In the genomic region with DNA sequence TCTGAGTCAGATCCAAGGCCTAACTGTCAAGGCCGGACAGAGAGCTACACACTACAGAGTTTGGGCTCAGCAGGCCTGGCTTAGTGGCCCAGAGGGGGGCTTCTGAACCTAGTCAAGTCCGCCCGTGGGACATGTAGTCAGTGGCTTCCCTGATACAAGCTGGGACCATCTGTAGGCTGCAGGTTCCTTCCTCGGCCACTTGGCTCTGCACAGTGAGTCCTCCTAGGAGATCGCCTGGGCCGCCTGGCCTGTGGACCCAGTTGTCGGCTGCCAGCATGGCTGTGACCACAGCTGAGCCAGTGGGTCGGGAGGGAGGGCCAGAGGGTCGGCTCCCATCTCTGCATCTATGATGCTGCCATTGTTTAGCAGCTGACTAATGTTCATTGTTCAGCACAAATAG, we compare ENCODE assay signal across 12 mouse cellular contexts. TPM values are rescaled to one million over a fixed set of nuclear protein-coding genes. Genes with fewer than 3 reads are reported as not detected.
DNase-seq lines count a peak whose midpoint lies in the region; ATAC-seq and TF ChIP-seq lines count a peak whose summit lies in the region.
"Had no signal": no experiment of that assay in that cellular context is flagged by ENCODE, and none has a peak within 500 bp of the region (broad histone marks: within the 10 kb centered on the region; RNA-seq: fewer than 3 reads in every experiment).

No protein-coding gene starts in this region.

- H3K27me3 ChIP-seq in embryonic facial prominence, embryonic 12.5 days = no peaks in the 10 kb centered on the region; the same call in 1 of the 2 replicates
- H3K27me3 ChIP-seq in hindbrain, embryonic 13.5 days = 0 out of 2 replicates have a peak, but pooled peaks cover 2% of the 10 kb centered on the region
- no peaks in the 10 kb centered on the region for H3K27me3 ChIP-seq in neural tube, embryonic 13.5 days
- peaks cover 7% of the 10 kb centered on the region for H3K27me3 ChIP-seq in heart, adult 2 months (ENCODE audit: control insufficient read depth, insufficient read depth, low read length)

- TF ChIP-seq EP300 in heart, adult 2 months (IDR thresholded peaks at IDR 0.05; ENCODE audit: insufficient read depth, low read depth, low read length) = no peak

- H3K4me1 ChIP-seq in embryonic facial prominence, embryonic 12.5 days = peaks cover 42% of the 10 kb centered on the region
- peaks cover 81% of the 10 kb centered on the region for H3K4me1 ChIP-seq in hindbrain, embryonic 13.5 days (replicated peaks)
- peaks cover 87% of the 10 kb centered on the region for H3K4me1 ChIP-seq in neural tube, embryonic 13.5 days (replicated peaks)
- H3K4me1 ChIP-seq in heart, adult 2 months (ENCODE audit: control insufficient read depth, insufficient read depth, low read length) = peaks cover 3% of the 10 kb centered on the region

- no peaks in the 10 kb centered on the region for H3K9me3 ChIP-seq in embryonic facial prominence, embryonic 12.5 days
- no peaks in the 10 kb centered on the region for H3K9me3 ChIP-seq in hindbrain, embryonic 13.5 days
- H3K9me3 ChIP-seq in neural tube, embryonic 13.5 days = no peaks in the 10 kb centered on the region

- H3K9ac ChIP-seq in embryonic facial prominence, embryonic 12.5 days = no peak overlapping the region
- H3K9ac ChIP-seq in hindbrain, embryonic 13.5 days = peak overlapping the region; percentile 99
- H3K9ac ChIP-seq in neural tube, embryonic 13.5 days = peak overlapping the region; percentile 99
- no peak overlapping the region for H3K9ac ChIP-seq in heart, adult 2 months (ENCODE audit: low read depth, low read length)
- H3K9ac ChIP-seq: lung, embryonic 14.5 days had no signal

- TF ChIP-seq CTCF in gastrocnemius, adult 2 months (IDR thresholded peaks at IDR 0.05) = no peak
- TF ChIP-seq CTCF in heart, adult 2 months (IDR thresholded peaks at IDR 0.05) = no peak

- intact Hi-C loops in gastrocnemius, postnatal 14 days (cut with DNase I; ENCODE audit: low total_unique reads) = loop anchor here (2.0 kb wide), 1 partner anchor 29 kb away; no protein-coding TSS in a partner anchor
- intact Hi-C loops in gastrocnemius, adult 2 months (cut with DNase I) = loop anchor here (5.0 kb wide), 2 partner anchors 40 to 410 kb away; no protein-coding TSS in a partner anchor
- intact Hi-C loops in heart, adult 2 months (cut with DNase I) = no loop called here
- intact Hi-C loops in left cerebral cortex, postnatal 25 days (cut with DNase I) = loop anchor here (5.0 kb wide), 1 partner anchor 175 kb away; no protein-coding TSS in a partner anchor

- 52% methylated on average over 9 of the region's 9 CpGs for WGBS in embryonic facial prominence, embryonic 12.5 days
- WGBS in hindbrain, embryonic 13.5 days = 23% methylated on average over 9 of the region's 9 CpGs
- 26% methylated on average over 9 of the region's 9 CpGs for WGBS in neural tube, embryonic 13.5 days
- 66% methylated on average over 9 of the region's 9 CpGs for WGBS in heart, adult 2 months

- no peaks in the 10 kb centered on the region for H3K36me3 ChIP-seq in embryonic facial prominence, embryonic 12.5 days
- H3K36me3 ChIP-seq in hindbrain, embryonic 13.5 days = no peaks in the 10 kb centered on the region; the same call in 1 of the 2 replicates
- H3K36me3 ChIP-seq in neural tube, embryonic 13.5 days = no peaks in the 10 kb centered on the region
- no peaks in the 10 kb centered on the region for H3K36me3 ChIP-seq in heart, adult 2 months (ENCODE audit: control insufficient read depth, insufficient read depth, low read length)

- no peaks in the 10 kb centered on the region for H3K79me2 ChIP-seq in heart, adult 2 months (replicated peaks; ENCODE audit: control insufficient read depth, insufficient read depth, low read length)

- H3K4me3 ChIP-seq in gastrocnemius, adult 2 months = no peak overlapping the region
- H3K4me3 ChIP-seq in embryonic facial prominence, embryonic 12.5 days = no peak overlapping the region
- H3K4me3 ChIP-seq in hindbrain, embryonic 13.5 days = peak overlapping the region; percentile 97
- H3K4me3 ChIP-seq in neural tube, embryonic 13.5 days = peak overlapping the region; percentile 95
- H3K4me3 ChIP-seq in heart, adult 2 months = no peak overlapping the region
- H3K4me3 ChIP-seq: erythroblast, embryonic 14.5 days had no signal

- ATAC-seq in embryonic facial prominence, embryonic 12.5 days (ENCODE audit: insufficient number of reproducible peaks, insufficient read depth, low FRiP score, low TSS enrichment) = no peak
- ATAC-seq in hindbrain, embryonic 13.5 days (ENCODE audit: low FRiP score) = no peak
- no peak for ATAC-seq in neural tube, embryonic 13.5 days (ENCODE audit: low read depth)
- ATAC-seq: activated CD4-positive, CD25-positive, alpha-beta regulatory T cell, adult 4 months had no signal

- DNase-seq in gastrocnemius, postnatal 14 days = peak; percentile 19
- DNase-seq in gastrocnemius, adult 2 months = no peak
- no peak for DNase-seq in heart, adult 2 months
- no peak for DNase-seq in B cell, adult 2 months
- DNase-seq in left cerebral cortex, postnatal 25 days (ENCODE audit: low spot score in 2 of 2) = no peak
- DNase-seq: kidney, adult 18-20 months; lung, embryonic 14.5 days had no signal

- TF ChIP-seq POLR2A in heart, adult 2 months (IDR thresholded peaks at IDR 0.05; ENCODE audit: insufficient read depth, low read depth, low read length) = no peak

- peak overlapping the region; percentile 18 for H3K4me2 ChIP-seq in embryonic facial prominence, embryonic 12.5 days (replicated peaks)
- peak overlapping the region; percentile 90 for H3K4me2 ChIP-seq in hindbrain, embryonic 13.5 days
- H3K4me2 ChIP-seq in neural tube, embryonic 13.5 days = peak overlapping the region; percentile 93

- H3K27ac ChIP-seq in gastrocnemius, adult 2 months = no peak overlapping the region
- no peak overlapping the region for H3K27ac ChIP-seq in embryonic facial prominence, embryonic 12.5 days
- peak overlapping the region; percentile 98 for H3K27ac ChIP-seq in hindbrain, embryonic 13.5 days
- peak overlapping the region; percentile 98 for H3K27ac ChIP-seq in neural tube, embryonic 13.5 days (replicated peaks)
- no peak overlapping the region for H3K27ac ChIP-seq in heart, adult 2 months

RNA-seq across cellular contexts. Expression of a gene that starts 3.9 kb away (rescaled TPM):
- total RNA-seq in gastrocnemius, postnatal 14 days (2021) = 1 to 10 TPM; 4.5 to 6.7 TPM
- 1 to 10 TPM; 1.2 to 2.9 TPM for total RNA-seq in gastrocnemius, adult 2 months (2021)
- polyA plus RNA-seq in embryonic facial prominence, embryonic 12.5 days (2016; fragmentation: Nextera tagmentation; extraction: Ambion mirVana) = 8.3 and 9.0 TPM in 2 replicates
- polyA plus RNA-seq in hindbrain, embryonic 13.5 days (2015; fragmentation: Nextera tagmentation; extraction: Ambion mirVana) = 13.6 and 13.8 TPM in 2 replicates
- 12.0 and 14.1 TPM in 2 replicates for polyA plus RNA-seq in neural tube, embryonic 13.5 days (2015; fragmentation: Nextera tagmentation; extraction: Ambion mirVana)
- 1 to 10 TPM; 2.0 to 4.6 TPM for total RNA-seq in heart, adult 2 months (2021)
- 2.4 and 2.9 TPM in 2 replicates for polyA plus RNA-seq in heart, adult 2 months (2012; rRNA removed)
- total RNA-seq in left cerebral cortex, postnatal 25 days (2021) = 100 to 1,000 TPM in 1 of 2 experiments, 10 to 100 TPM in 1; 91.2 to 115 TPM

Comparison
In these comparisons a context has a peak if more than half of its experiments do, and no peak if none do; other contexts are left out.
1. H3K27ac ChIP-seq: peak in hindbrain, embryonic 13.5 days (single experiment) and neural tube, embryonic 13.5 days (single experiment); none in gastrocnemius, adult 2 months (single experiment), embryonic facial prominence, embryonic 12.5 days (single experiment) and heart, adult 2 months (single experiment).
2. H3K4me3 ChIP-seq: peak in hindbrain, embryonic 13.5 days (single experiment) and neural tube, embryonic 13.5 days (single experiment); none in gastrocnemius, adult 2 months (single experiment), embryonic facial prominence, embryonic 12.5 days (single experiment) and heart, adult 2 months (single experiment).
3. H3K4me2 ChIP-seq: peak in every context shown above with its lines; median percentile 93 in neural tube, embryonic 13.5 days; 90 in hindbrain, embryonic 13.5 days; 18 in embryonic facial prominence, embryonic 12.5 days.
4. H3K9ac ChIP-seq: peak in hindbrain, embryonic 13.5 days (single experiment) and neural tube, embryonic 13.5 days (single experiment); none in embryonic facial prominence, embryonic 12.5 days (single experiment) and heart, adult 2 months (single experiment).
5. RNA of a gene that starts 3.9 kb away (total RNA-seq): 91.2 to 115 TPM in left cerebral cortex, postnatal 25 days; 4.5 to 6.7 TPM in gastrocnemius, postnatal 14 days, 2.0 to 4.6 TPM in heart, adult 2 months and 1.2 to 2.9 TPM in gastrocnemius, adult 2 months; every median in the first group is over 10 times any median in the second.